Mouse (Mus musculus): ENCODE measurements around the gene Vcam1.

GRCm38 (mm10) chr3:116120391-116120790, 9.1 kb downstream of the Vcam1 start:
- TF ChIP-seq EP300 (IDR thresholded peaks at IDR 0.05; ENCODE audit: low read length): no peak
- no peak for TF ChIP-seq POLR2A (IDR thresholded peaks at IDR 0.05; ENCODE audit: low read depth, low read length)
- no peak for TF ChIP-seq NELFE (IDR thresholded peaks at IDR 0.05; ENCODE audit: low read depth, low read length)
- TF ChIP-seq CTCF (conservative IDR thresholded peaks at IDR 0.05 in 1 of 2, IDR thresholded peaks at IDR 0.05 in 1 of 2; ENCODE audit: low read depth in 2 of 2, low read length in 2 of 2): no peak
- no peak for TF ChIP-seq GABPA (IDR thresholded peaks at IDR 0.05; ENCODE audit: insufficient replicate concordance, low read depth, low read length)
- no peak for TF ChIP-seq MXI1 (IDR thresholded peaks at IDR 0.05; ENCODE audit: low read depth, low read length)
- no peak for TF ChIP-seq MAZ (IDR thresholded peaks at IDR 0.05; ENCODE audit: low read depth, low read length)
- TF ChIP-seq KAT2A (IDR thresholded peaks at IDR 0.05; ENCODE audit: insufficient replicate concordance, low read length): no peak
- no peak for TF ChIP-seq SIN3A (IDR thresholded peaks at IDR 0.05; ENCODE audit: low read length)
